Mouse (Mus musculus): ENCODE data around the gene Hhatl. TPM values are rescaled to one million over a fixed set of nuclear protein-coding genes. Genes with fewer than 3 reads are reported as not detected.

Gene Hhatl
- polyA plus RNA-seq, 1 experiment from 2014 or later, result 0.31 TPM

- Histone ChIP-seq H3K4me2 (ENCODE audit: low read depth, low read length) (no peak overlapping the region), H3K27ac (ENCODE audit: low read length) (no peak overlapping the region), H3K4me3 (ENCODE audit: low read depth, low read length) (no peak overlapping the region), H3K9ac (ENCODE audit: low read depth, low read length) (no peak overlapping the region), H3K4me1 (ENCODE audit: control insufficient read depth, low read depth, low read length) (no peaks in the 10 kb centered on the region), H3K27me3 (ENCODE audit: control insufficient read depth, insufficient read depth, low read depth, low read length) (no peaks in the 10 kb centered on the region), H3K36me3 (ENCODE audit: control insufficient read depth, insufficient read depth) (no peaks in the 10 kb centered on the region), H3K9me3 (replicated peaks; ENCODE audit: control insufficient read depth, low read length) (no peaks in the 10 kb centered on the region)
- no peak for ATAC-seq (ENCODE audit: low read depth)
- WGBS (ENCODE audit: insufficient replicate concordance), result 54% methylated on average over 15 of the region's 15 CpGs
These were observed 17.9 kb upstream of the Hhatl start for GRCm38 (mm10) chr9:121810081-121810821.

- 60% methylated on average over 3 of the region's 3 CpGs for WGBS (ENCODE audit: insufficient replicate concordance)
- no peak for ATAC-seq (ENCODE audit: low read depth)
These were observed 16.2 kb upstream of the Hhatl start for GRCm38 (mm10) chr9:121808511-121808910.

GRCm38 (mm10) chr9:121807947-121808346 lies 15.6 kb upstream of the Hhatl start:
- H3K4me3 ChIP-seq (ENCODE audit: low read depth, low read length), result no peak overlapping the region
- H3K4me1 ChIP-seq (ENCODE audit: control insufficient read depth, low read depth, low read length), result no peaks in the 10 kb centered on the region
- no peak overlapping the region for H3K9ac ChIP-seq (ENCODE audit: low read depth, low read length)
- 61% methylated on average over 7 of the region's 7 CpGs for WGBS (ENCODE audit: insufficient replicate concordance)
- no peaks in the 10 kb centered on the region for H3K36me3 ChIP-seq (ENCODE audit: control insufficient read depth, insufficient read depth)
- no peaks in the 10 kb centered on the region for H3K9me3 ChIP-seq (replicated peaks; ENCODE audit: control insufficient read depth, low read length)
- no peaks in the 10 kb centered on the region for H3K27me3 ChIP-seq (ENCODE audit: control insufficient read depth, insufficient read depth, low read depth, low read length)
- no peak for ATAC-seq (ENCODE audit: low read depth)
- no peak overlapping the region for H3K27ac ChIP-seq (ENCODE audit: low read length)
- no peak overlapping the region for H3K4me2 ChIP-seq (ENCODE audit: low read depth, low read length)

More at GRCm38 (mm10) chr9:121808511-121808910, 16.2 kb upstream of the Hhatl start:
- Histone ChIP-seq H3K9ac (ENCODE audit: low read depth, low read length) (no peak overlapping the region), H3K36me3 (ENCODE audit: control insufficient read depth, insufficient read depth) (no peaks in the 10 kb centered on the region), H3K4me3 (ENCODE audit: low read depth, low read length) (no peak overlapping the region), H3K4me2 (ENCODE audit: low read depth, low read length) (no peak overlapping the region), H3K4me1 (ENCODE audit: control insufficient read depth, low read depth, low read length) (no peaks in the 10 kb centered on the region), H3K9me3 (replicated peaks; ENCODE audit: control insufficient read depth, low read length) (no peaks in the 10 kb centered on the region), H3K27me3 (ENCODE audit: control insufficient read depth, insufficient read depth, low read depth, low read length) (no peaks in the 10 kb centered on the region), H3K27ac (ENCODE audit: low read length) (no peak overlapping the region)

GRCm38 (mm10) chr9:121807546-121807945 lies 15.2 kb upstream of the Hhatl start:
- Histone ChIP-seq H3K36me3 (ENCODE audit: control insufficient read depth, insufficient read depth) (no peaks in the 10 kb centered on the region), H3K9me3 (replicated peaks; ENCODE audit: control insufficient read depth, low read length) (no peaks in the 10 kb centered on the region), H3K9ac (ENCODE audit: low read depth, low read length) (no peak overlapping the region), H3K4me2 (ENCODE audit: low read depth, low read length) (no peak overlapping the region), H3K4me1 (ENCODE audit: control insufficient read depth, low read depth, low read length) (no peaks in the 10 kb centered on the region), H3K27me3 (ENCODE audit: control insufficient read depth, insufficient read depth, low read depth, low read length) (no peaks in the 10 kb centered on the region), H3K27ac (ENCODE audit: low read length) (no peak overlapping the region), H3K4me3 (ENCODE audit: low read depth, low read length) (no peak overlapping the region)
- WGBS (ENCODE audit: insufficient replicate concordance), result 59% methylated on average over 1 of the region's 1 CpGs
- no peak for ATAC-seq (ENCODE audit: low read depth)

- no peak for ATAC-seq (ENCODE audit: low read depth)
- H3K4me1 ChIP-seq (ENCODE audit: control insufficient read depth, low read depth, low read length), result no peaks in the 10 kb centered on the region; the same call in 1 of the 2 replicates
- no peak overlapping the region for H3K27ac ChIP-seq (ENCODE audit: low read length)
- H3K9ac ChIP-seq (ENCODE audit: low read depth, low read length), result no peak overlapping the region
- 33% methylated on average over 7 of the region's 7 CpGs for WGBS (ENCODE audit: insufficient replicate concordance)
- H3K4me2 ChIP-seq (ENCODE audit: low read depth, low read length), result no peak overlapping the region
- H3K27me3 ChIP-seq (ENCODE audit: control insufficient read depth, insufficient read depth, low read depth, low read length), result no peaks in the 10 kb centered on the region
- no peaks in the 10 kb centered on the region for H3K36me3 ChIP-seq (ENCODE audit: control insufficient read depth, insufficient read depth)
- no peak overlapping the region for H3K4me3 ChIP-seq (ENCODE audit: low read depth, low read length)
- H3K9me3 ChIP-seq (replicated peaks; ENCODE audit: control insufficient read depth, low read length), result no peaks in the 10 kb centered on the region
These were observed 10.4 kb upstream of the Hhatl start for GRCm38 (mm10) chr9:121802747-121803146.

- H3K36me3 ChIP-seq (ENCODE audit: control insufficient read depth, insufficient read depth), result no peaks in the 10 kb centered on the region
- H3K9ac ChIP-seq (ENCODE audit: low read depth, low read length), result no peak overlapping the region
- no peaks in the 10 kb centered on the region for H3K27me3 ChIP-seq (ENCODE audit: control insufficient read depth, insufficient read depth, low read depth, low read length)
- peak; percentile 28; the same call in 1 of the 2 replicates for ATAC-seq (ENCODE audit: low read depth)
- no peaks in the 10 kb centered on the region for H3K9me3 ChIP-seq (replicated peaks; ENCODE audit: control insufficient read depth, low read length)
- WGBS (ENCODE audit: insufficient replicate concordance), result 34% methylated on average over 6 of the region's 6 CpGs
- no peaks in the 10 kb centered on the region; the same call in 1 of the 2 replicates for H3K4me1 ChIP-seq (ENCODE audit: control insufficient read depth, low read depth, low read length)
- H3K4me3 ChIP-seq (ENCODE audit: low read depth, low read length), result no peak overlapping the region
- no peak overlapping the region for H3K27ac ChIP-seq (ENCODE audit: low read length)
- no peak overlapping the region for H3K4me2 ChIP-seq (ENCODE audit: low read depth, low read length)
These were observed 6.7 kb upstream of the Hhatl start for GRCm38 (mm10) chr9:121798887-121799520.

GRCm38 (mm10) chr9:121797722-121798121 lies 5.4 kb upstream of the Hhatl start:
- no peak for ATAC-seq (ENCODE audit: low read depth)
- WGBS (ENCODE audit: insufficient replicate concordance), result 31% methylated on average over 12 of the region's 12 CpGs
- no peaks in the 10 kb centered on the region for H3K9me3 ChIP-seq (replicated peaks; ENCODE audit: control insufficient read depth, low read length)
- H3K27ac ChIP-seq (ENCODE audit: low read length), result no peak overlapping the region
- no peaks in the 10 kb centered on the region; the same call in 1 of the 2 replicates for H3K4me1 ChIP-seq (ENCODE audit: control insufficient read depth, low read depth, low read length)
- H3K36me3 ChIP-seq (ENCODE audit: control insufficient read depth, insufficient read depth), result no peaks in the 10 kb centered on the region
- H3K9ac ChIP-seq (ENCODE audit: low read depth, low read length), result no peak overlapping the region
- H3K27me3 ChIP-seq (ENCODE audit: control insufficient read depth, insufficient read depth, low read depth, low read length), result no peaks in the 10 kb centered on the region
- no peak overlapping the region for H3K4me2 ChIP-seq (ENCODE audit: low read depth, low read length)
- no peak overlapping the region for H3K4me3 ChIP-seq (ENCODE audit: low read depth, low read length)

GRCm38 (mm10) chr9:121794972-121795539 lies 2.7 kb upstream of the Hhatl start:
- Histone ChIP-seq H3K9me3 (replicated peaks; ENCODE audit: control insufficient read depth, low read length) (no peaks in the 10 kb centered on the region), H3K27me3 (ENCODE audit: control insufficient read depth, insufficient read depth, low read depth, low read length) (no peaks in the 10 kb centered on the region), H3K27ac (ENCODE audit: low read length) (no peak overlapping the region), H3K4me3 (ENCODE audit: low read depth, low read length) (no peak overlapping the region), H3K9ac (ENCODE audit: low read depth, low read length) (no peak overlapping the region), H3K4me1 (ENCODE audit: control insufficient read depth, low read depth, low read length) (no peaks in the 10 kb centered on the region; the same call in 1 of the 2 replicates), H3K36me3 (ENCODE audit: control insufficient read depth, insufficient read depth) (no peaks in the 10 kb centered on the region), H3K4me2 (ENCODE audit: low read depth, low read length) (no peak overlapping the region)
- no peak for ATAC-seq (ENCODE audit: low read depth)
- 38% methylated on average over 1 of the region's 1 CpGs for WGBS (ENCODE audit: insufficient replicate concordance)

GRCm38 (mm10) chr9:121791206-121791605 lies 1.1 kb downstream of the Hhatl start:
- Histone ChIP-seq H3K4me3 (ENCODE audit: low read depth, low read length) (no peak overlapping the region), H3K4me2 (ENCODE audit: low read depth, low read length) (no peak overlapping the region), H3K27ac (ENCODE audit: low read length) (no peak overlapping the region), H3K9me3 (replicated peaks; ENCODE audit: control insufficient read depth, low read length) (no peaks in the 10 kb centered on the region), H3K27me3 (ENCODE audit: control insufficient read depth, insufficient read depth, low read depth, low read length) (no peaks in the 10 kb centered on the region), H3K36me3 (ENCODE audit: control insufficient read depth, insufficient read depth) (no peaks in the 10 kb centered on the region), H3K9ac (ENCODE audit: low read depth, low read length) (no peak overlapping the region), H3K4me1 (ENCODE audit: control insufficient read depth, low read depth, low read length) (no peaks in the 10 kb centered on the region)
- 10% methylated on average over 5 of the region's 5 CpGs for WGBS (ENCODE audit: insufficient replicate concordance)
- 0 out of 2 replicates have a peak, but pooled peaks have one; percentile 15 for ATAC-seq (ENCODE audit: low read depth)
